Mouse (Mus musculus): ENCODE measurements around the gene Olfr985.

Olfr985 gene

DNA sequence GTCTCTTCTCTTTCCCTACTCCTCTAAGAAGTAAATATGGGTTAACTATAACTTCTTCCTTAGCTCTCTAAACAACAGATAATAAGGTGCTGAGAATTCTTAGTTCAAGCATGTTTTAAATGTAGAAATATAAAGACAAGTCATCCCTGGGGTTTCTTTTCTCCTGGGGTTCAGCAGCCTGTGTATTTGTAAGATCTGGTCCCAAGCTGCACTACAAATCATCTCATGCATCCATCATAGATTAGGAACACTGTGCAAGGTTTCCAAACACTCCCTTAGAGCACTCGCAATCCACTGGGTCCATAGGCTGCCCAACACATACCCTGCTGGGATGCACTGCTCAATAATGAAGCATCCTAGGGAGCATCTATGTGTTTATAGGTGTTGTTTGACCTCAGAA is at the start of gene Olfr985:
Gene Olfr985 (minus strand): TSS at position 101 of the 400 bp plus-strand sequence.
- DNase-seq = no peak

DNA sequence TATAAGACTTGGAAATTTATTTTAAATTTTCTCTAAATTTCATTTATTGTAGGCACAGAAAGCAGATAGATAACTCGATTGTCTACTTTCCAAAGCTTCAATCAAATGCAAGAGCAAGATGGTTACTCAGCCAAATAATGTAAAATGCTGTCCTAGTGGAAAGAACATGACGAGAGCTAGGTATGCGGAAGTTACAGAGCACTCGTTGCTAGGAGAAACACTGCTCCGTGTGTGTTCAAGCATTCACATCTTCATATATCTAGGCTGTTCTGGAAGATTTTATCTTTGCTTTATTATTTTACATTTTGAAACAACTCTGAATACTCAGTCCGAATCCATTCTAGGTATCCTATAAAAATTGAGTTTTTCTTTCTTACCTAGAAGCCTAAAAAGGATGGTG is 47.0 kb upstream of the Olfr985 start:
- DNase-seq = no peak

- DNase-seq = no peak
Measured at GRCm38 (mm10) chr9:40166446-40166845, 36.5 kb upstream of the Olfr985 start.

GRCm38 (mm10) chr9:40155118-40155644 is 25.2 kb upstream of the Olfr985 start:
- no peak for DNase-seq

- no peak for DNase-seq
Measured at GRCm38 (mm10) chr9:40141544-40141943, 11.6 kb upstream of the Olfr985 start.

DNA sequence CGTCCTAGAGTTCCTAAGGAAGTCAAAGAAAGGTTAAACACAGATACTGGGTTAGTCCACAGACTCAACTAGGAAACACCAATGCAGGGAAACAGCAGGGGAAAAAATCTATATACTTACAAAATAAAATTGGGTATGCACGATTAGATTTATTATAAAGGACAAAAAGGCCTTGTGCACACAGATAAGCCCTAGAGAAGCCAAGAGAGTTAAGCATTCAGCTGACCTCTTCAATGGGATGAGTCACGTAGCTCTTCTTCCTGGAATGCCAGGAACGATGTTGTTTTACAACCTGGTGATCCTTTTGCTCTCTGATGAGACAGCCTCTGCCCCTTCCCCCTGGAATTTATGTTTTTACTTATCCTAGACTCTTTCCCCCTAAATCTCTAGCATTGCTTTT is 9.5 kb upstream of the Olfr985 start:
- no peak for DNase-seq

DNA sequence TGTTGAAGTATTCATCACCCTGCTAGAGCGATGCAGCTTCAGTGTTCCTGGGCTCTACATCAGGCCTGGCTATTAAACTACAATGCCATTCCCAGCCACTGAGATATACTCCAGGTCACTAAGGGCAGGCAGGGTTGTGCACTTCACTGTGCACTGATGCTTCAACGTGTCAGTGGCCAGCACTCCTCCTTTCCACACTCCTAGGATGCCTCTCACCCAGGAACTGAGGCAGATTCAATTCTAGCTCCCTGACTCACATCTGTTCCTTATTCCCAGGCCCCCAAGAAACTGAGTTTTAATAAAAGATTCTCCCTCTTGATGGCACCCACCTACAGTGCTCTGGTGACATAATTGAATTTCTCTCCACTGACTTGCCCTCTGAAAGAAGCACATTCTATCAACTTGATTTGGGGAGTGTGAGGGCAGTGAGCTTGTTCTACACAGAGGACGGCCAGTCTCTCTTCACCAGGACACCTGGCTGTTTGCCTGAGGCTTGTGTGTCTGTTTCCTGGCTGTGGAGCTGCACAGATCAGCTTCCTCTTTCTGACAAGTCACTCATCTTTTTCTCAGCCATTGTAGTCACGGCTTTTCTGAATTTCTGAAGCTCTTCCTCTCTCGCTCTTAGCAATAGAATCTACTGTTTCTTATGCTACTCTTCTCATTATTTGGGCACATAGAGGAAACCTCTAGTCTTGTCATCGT is 7.2 kb upstream of the Olfr985 start:
- DNase-seq = no peak

GRCm38 (mm10) chr9:40130556-40130955 is 572 bp upstream of the Olfr985 start:
- no peak for DNase-seq

GRCm38 (mm10) chr9:40117287-40117659 is 12.7 kb downstream of the Olfr985 start:
- no peak for DNase-seq

DNA sequence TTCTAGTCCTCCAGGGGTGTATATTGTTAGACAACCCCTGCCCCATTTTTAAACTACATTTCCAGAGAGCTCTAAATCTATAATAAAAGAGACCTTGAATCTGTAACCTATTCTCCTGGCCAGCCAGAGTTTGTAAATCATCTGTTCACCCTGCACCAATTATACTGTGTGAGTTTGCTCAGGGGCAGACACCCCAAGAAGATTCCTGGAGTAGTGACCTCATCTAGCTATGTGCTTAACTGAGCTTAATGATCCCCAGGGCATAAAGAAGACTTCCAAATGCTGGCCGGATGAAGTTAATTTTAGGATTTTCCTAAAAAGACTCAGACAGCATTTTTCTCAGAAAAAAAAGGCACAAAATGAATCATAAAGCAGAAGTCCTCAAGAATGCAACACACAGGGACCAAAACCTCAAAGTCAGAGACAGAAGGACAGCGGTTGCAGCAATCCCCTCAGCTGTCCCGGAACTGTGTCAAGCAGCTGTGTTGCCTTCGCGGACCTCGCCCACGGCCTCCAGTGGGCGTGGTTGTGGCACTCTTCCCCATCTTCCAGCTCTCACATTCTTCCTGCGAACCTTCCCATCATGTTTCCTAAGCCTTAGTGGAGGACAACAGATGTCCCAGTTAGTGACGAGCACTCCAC is 13.2 kb downstream of the Olfr985 start:
- DNase-seq = no peak

- DNase-seq = no peak
Measured at GRCm38 (mm10) chr9:40114106-40114505, 15.9 kb downstream of the Olfr985 start, which contains the start of gene Olfr984. Olfr984 (minus strand) TSS chr9:40114206.

GRCm38 (mm10) chr9:40094769-40095168 is 35.2 kb downstream of the Olfr985 start:
- no peak for DNase-seq

DNA sequence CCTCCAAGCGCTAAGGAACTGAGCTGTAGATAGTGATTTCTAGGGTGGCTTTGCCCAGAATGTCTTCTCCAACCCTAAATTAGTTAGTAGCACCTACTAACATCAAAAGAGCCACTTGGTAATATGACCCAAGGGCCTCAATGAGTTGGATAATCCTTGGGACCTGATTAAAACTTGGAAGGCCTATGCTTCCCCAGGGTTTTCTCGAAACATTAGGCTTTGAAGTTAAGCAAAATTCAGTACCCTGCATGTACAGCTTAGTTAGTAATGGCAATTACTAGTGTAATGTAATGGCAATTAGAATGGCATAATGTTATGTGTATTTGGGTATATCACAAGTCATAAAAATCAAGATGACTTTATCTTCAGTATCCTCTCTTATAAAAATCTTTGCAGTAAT is 36.5 kb downstream of the Olfr985 start, which contains the start of gene Olfr983:
Gene Olfr983 (minus strand): TSS at position 101 of the 400 bp plus-strand sequence.
- DNase-seq = no peak

Measured in thymus, postnatal 25 days (tissue).